Mouse (Mus musculus) neural tube, embryonic 14.5 days (tissue): ENCODE data around the gene Lalba. TPM values are rescaled to one million over a fixed set of nuclear protein-coding genes. Genes with fewer than 3 reads are reported as not detected.
"Not testable (repeated sequence)": the region's sequence is repeated elsewhere in the genome, so short reads cannot be mapped to it uniquely, and the experiment has no call there.

Experiments used
- ATAC-seq: fragments of 200-750 bp; cut with Nextera tagmentation; 2 replicates; pipeline ENCODE4 v1.8.0; 2017; ENCODE audit warnings: low read depth, mild to moderate bottlenecking, moderate TSS enrichment, moderate library complexity
- H3K27ac ChIP-seq: fragments of 300-500 bp; sonication (generic); 2 replicates; pipeline ENCODE4 v1.5.1; 2014; ENCODE audit warnings: low read depth, mild to moderate bottlenecking, control low read depth, low read length, moderate library complexity, mixed read lengths
- H3K27me3 ChIP-seq: fragments of 300-500 bp; sonication (generic); 2 replicates; pipeline ENCODE4 v1.6.1; 2014; ENCODE audit warnings: low read length; ENCODE audit not compliant: control insufficient read depth, insufficient read depth
- H3K36me3 ChIP-seq: fragments of 300-500 bp; sonication (generic); 2 replicates; pipeline ENCODE4 v1.6.1; 2014; ENCODE audit warnings: low read length, mixed read lengths; ENCODE audit not compliant: control insufficient read depth, insufficient read depth
- H3K4me1 ChIP-seq: fragments of 300-500 bp; sonication (generic); 2 replicates; pipeline ENCODE4 v1.6.1; 2014; ENCODE audit warnings: low read length; ENCODE audit not compliant: control insufficient read depth, insufficient read depth
- H3K4me2 ChIP-seq: fragments of 300-500 bp; sonication (generic); 2 replicates; pipeline ENCODE4 v1.6.1; 2014; ENCODE audit warnings: mild to moderate bottlenecking, low read depth, low read length, control low read depth
- H3K4me3 ChIP-seq: fragments of 300-500 bp; sonication (generic); 2 replicates; pipeline ENCODE4 v1.5.1; 2014; ENCODE audit warnings: low read depth, low read length, control low read depth, mixed read lengths
- H3K9ac ChIP-seq: fragments of 300-500 bp; sonication (generic); replicated peaks from 2 replicates; pipeline ENCODE4 v1.6.1; 2014; ENCODE audit warnings: low read depth, mild to moderate bottlenecking, control low read depth, low read length, mixed read lengths
- H3K9me3 ChIP-seq: fragments of 300-500 bp; sonication (generic); 2 replicates; pipeline ENCODE4 v1.6.1; 2016; ENCODE audit warnings: low read length; ENCODE audit not compliant: control insufficient read depth
- WGBS: fragments of 180-500 bp; shearing (Covaris S2); extraction: QIAGEN DNeasy Blood & Tissue Kit; methylation state at CpG from one replicate; pipeline ENCODE4 v1.1.7; 2014; 5-methylcytosine and 5-hydroxymethylcytosine counted together
- polyA plus RNA-seq: library from polyadenylated mRNA; unstranded; fragments of >200 nt; fragmentation: Nextera tagmentation; extraction: Ambion mirVana; gene quantifications from 2 replicates; pipeline ENCODE4 v1.2.1, GENCODE M21; 2014

Gene Lalba
- polyA plus RNA-seq = not detected in 2 replicates

- 58% methylated on average over 3 of the region's 3 CpGs for WGBS
- no peak for ATAC-seq
Measured at GRCm38 (mm10) chr15:98482701-98483100, at the start of gene Lalba. Gene Lalba, minus strand, starts transcription at chr15:98482721.

GRCm38 (mm10) chr15:98532281-98532680, 49.8 kb upstream of the Lalba start:
- Histone ChIP-seq H3K4me2 (peak overlapping the region; percentile 97), H3K27me3 (no peaks in the 10 kb centered on the region), H3K27ac (no peak overlapping the region), H3K4me1 (peaks cover 8% of the 10 kb centered on the region), H3K36me3 (peaks cover 32% of the 10 kb centered on the region), H3K4me3 (peak overlapping the region; percentile 82), H3K9ac (peak overlapping the region; percentile 88; the same call in 1 of the 2 replicates), H3K9me3 (no peaks in the 10 kb centered on the region)
- 49% methylated on average over 5 of the region's 5 CpGs for WGBS
- ATAC-seq = no peak

More at GRCm38 (mm10) chr15:98482701-98483100, at the start of gene Lalba:
- H3K4me3 ChIP-seq = no peak within 1 kb of the TSS
- H3K9ac ChIP-seq = no peak within 1 kb of the TSS
- H3K4me2 ChIP-seq = no peak within 1 kb of the TSS
- no peak within 1 kb of the TSS for H3K27ac ChIP-seq
- H3K9me3 ChIP-seq = no peaks in the 10 kb centered on the region
- no peaks in the 10 kb centered on the region for H3K4me1 ChIP-seq
- no peaks in the 10 kb centered on the region for H3K27me3 ChIP-seq
- no peaks in the 10 kb centered on the region for H3K36me3 ChIP-seq

- Histone ChIP-seq H3K4me1 (peaks cover 8% of the 10 kb centered on the region), H3K36me3 (peaks cover 61% of the 10 kb centered on the region), H3K27me3 (no peaks in the 10 kb centered on the region), H3K4me3 (no peak overlapping the region), H3K27ac (no peak overlapping the region), H3K4me2 (no peak overlapping the region), H3K9ac (no peak overlapping the region), H3K9me3 (no peaks in the 10 kb centered on the region)
- 90% methylated on average over 5 of the region's 5 CpGs for WGBS
- ATAC-seq = no peak
Measured at GRCm38 (mm10) chr15:98528066-98528563, 45.6 kb upstream of the Lalba start.

GRCm38 (mm10) chr15:98527056-98527771, 44.7 kb upstream of the Lalba start:
- Histone ChIP-seq H3K4me1 (peaks cover 2% of the 10 kb centered on the region), H3K9ac (no peak overlapping the region), H3K4me2 (no peak overlapping the region), H3K4me3 (no peak overlapping the region), H3K27ac (no peak overlapping the region), H3K27me3 (no peaks in the 10 kb centered on the region), H3K9me3 (no peaks in the 10 kb centered on the region), H3K36me3 (peaks cover 66% of the 10 kb centered on the region)
- no peak for ATAC-seq
- WGBS = 92% methylated on average over 5 of the region's 5 CpGs

GRCm38 (mm10) chr15:98526057-98526456, 43.5 kb upstream of the Lalba start:
- H3K27me3 ChIP-seq = no peaks in the 10 kb centered on the region
- no peak for ATAC-seq
- no peak overlapping the region for H3K4me2 ChIP-seq
- H3K4me1 ChIP-seq = no peaks in the 10 kb centered on the region
- peaks cover 66% of the 10 kb centered on the region for H3K36me3 ChIP-seq
- no peak overlapping the region for H3K27ac ChIP-seq
- H3K9me3 ChIP-seq = no peaks in the 10 kb centered on the region
- 29% methylated on average over 5 of the region's 5 CpGs for WGBS
- no peak overlapping the region for H3K4me3 ChIP-seq
- H3K9ac ChIP-seq = no peak overlapping the region

GRCm38 (mm10) chr15:98521245-98521644, 38.7 kb upstream of the Lalba start:
- Histone ChIP-seq H3K27ac (no peak overlapping the region), H3K4me3 (no peak overlapping the region), H3K36me3 (peaks cover 40% of the 10 kb centered on the region), H3K4me2 (no peak overlapping the region), H3K9ac (no peak overlapping the region), H3K27me3 (no peaks in the 10 kb centered on the region), H3K4me1 (no peaks in the 10 kb centered on the region), H3K9me3 (no peaks in the 10 kb centered on the region)
- ATAC-seq = no peak
- 99% methylated on average over 3 of the region's 3 CpGs for WGBS

- Histone ChIP-seq H3K9ac (no peak overlapping the region), H3K4me3 (no peak overlapping the region), H3K27ac (no peak overlapping the region), H3K4me2 (no peak overlapping the region), H3K4me1 (no peaks in the 10 kb centered on the region), H3K36me3 (peaks cover 15% of the 10 kb centered on the region), H3K27me3 (no peaks in the 10 kb centered on the region), H3K9me3 (no peaks in the 10 kb centered on the region)
- 69% methylated on average over 16 of the region's 16 CpGs for WGBS
- ATAC-seq = no peak
Measured at GRCm38 (mm10) chr15:98517380-98518355, 35.1 kb upstream of the Lalba start.

GRCm38 (mm10) chr15:98514845-98515244, 32.3 kb upstream of the Lalba start:
- not testable (repeated sequence) for H3K4me1 ChIP-seq, ATAC-seq, H3K9me3 ChIP-seq, H3K27me3 ChIP-seq, H3K4me2 ChIP-seq, H3K9ac ChIP-seq, H3K36me3 ChIP-seq, H3K4me3 ChIP-seq, H3K27ac ChIP-seq
- WGBS = 87% methylated on average over 2 of the region's 2 CpGs
